8 mouse cellular contexts compared by ENCODE assay signal in the genomic region with DNA sequence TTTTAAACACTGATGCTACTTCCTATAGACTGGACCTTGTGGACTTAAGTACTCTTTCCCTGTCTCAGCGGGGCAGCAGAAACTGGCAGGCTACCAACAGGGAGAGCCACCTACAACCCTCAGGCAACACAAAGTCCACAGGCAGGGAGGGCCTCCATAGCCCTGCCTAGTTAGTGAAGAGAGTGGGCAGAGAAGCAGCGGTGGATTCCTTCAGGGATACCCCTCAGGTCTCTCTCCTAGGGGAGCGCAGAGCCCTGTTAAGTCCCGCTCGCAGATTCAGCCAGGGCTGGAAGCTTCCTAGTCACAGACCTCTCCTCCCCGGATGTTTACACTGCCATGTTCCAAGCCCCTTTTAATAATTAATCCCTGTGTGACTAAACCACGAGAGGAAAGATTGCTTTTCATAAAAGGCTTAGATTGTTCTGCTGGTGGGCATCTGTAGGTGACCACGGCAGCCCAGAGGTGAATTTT.
DNase-seq lines count a peak whose midpoint lies in the region; ATAC-seq lines count a peak whose summit lies in the region.

No protein-coding gene starts in this region.

- peak; percentile 39 for ATAC-seq in forebrain, embryonic 15.5 days (replicated peaks)
- ATAC-seq in lung, embryonic 16.5 days (ENCODE audit: low read depth): peak; percentile 58
- no peak for ATAC-seq in megakaryocyte-erythroid progenitor cell, adult 5-6 weeks (replicated peaks; ENCODE audit: low FRiP score, low TSS enrichment, poor library complexity, severe bottlenecking)

- no peaks in the 10 kb centered on the region for H3K27me3 ChIP-seq in forebrain, embryonic 15.5 days
- no peaks in the 10 kb centered on the region for H3K27me3 ChIP-seq in lung, embryonic 16.5 days (ENCODE audit: control insufficient read depth, insufficient read depth, low read depth, low read length)

- H3K27ac ChIP-seq in forebrain, embryonic 15.5 days (replicated peaks): peak overlapping the region; percentile 44
- H3K27ac ChIP-seq in lung, embryonic 16.5 days (ENCODE audit: low read length): peak overlapping the region; percentile 68

- no peak overlapping the region for H3K4me3 ChIP-seq in forebrain, embryonic 15.5 days
- peak overlapping the region; percentile 18 for H3K4me3 ChIP-seq in lung, embryonic 16.5 days (ENCODE audit: low read length)

- intact Hi-C loops in left cerebral cortex, postnatal 4 days (cut with DNase I): no loop called here

- peak; percentile 40 for DNase-seq in left cerebral cortex, postnatal 4 days
- DNase-seq in left cerebral cortex, adult 8-10 months (ENCODE audit: low spot score in 2 of 2): no peak
- peak; percentile 88 for DNase-seq in kidney, adult 11 months
- no peak for DNase-seq in right cerebral cortex, postnatal 14 days
- DNase-seq in adipocyte (ENCODE audit: low spot score): no peak

- H3K4me2 ChIP-seq in forebrain, embryonic 15.5 days (replicated peaks): peak overlapping the region; percentile 19; the same call in 1 of the 2 replicates
- peak overlapping the region; percentile 47 for H3K4me2 ChIP-seq in lung, embryonic 16.5 days (ENCODE audit: low read depth, low read length)

- H3K36me3 ChIP-seq in forebrain, embryonic 15.5 days: no peaks in the 10 kb centered on the region
- H3K36me3 ChIP-seq in lung, embryonic 16.5 days (ENCODE audit: control insufficient read depth, insufficient read depth, low read length): no peaks in the 10 kb centered on the region

- peaks cover 31% of the 10 kb centered on the region for H3K4me1 ChIP-seq in forebrain, embryonic 15.5 days
- peaks cover 51% of the 10 kb centered on the region for H3K4me1 ChIP-seq in lung, embryonic 16.5 days (replicated peaks; ENCODE audit: control insufficient read depth, insufficient read depth, low read length)

- 0 out of 2 replicates have a peak overlapping the region, but pooled peaks have one; percentile 1 for H3K9ac ChIP-seq in forebrain, embryonic 15.5 days (replicated peaks)
- H3K9ac ChIP-seq in lung, embryonic 16.5 days (ENCODE audit: low read length): peak overlapping the region; percentile 56

- no peaks in the 10 kb centered on the region for H3K9me3 ChIP-seq in forebrain, embryonic 15.5 days
- H3K9me3 ChIP-seq in lung, embryonic 16.5 days (ENCODE audit: control insufficient read depth, low read length): no peaks in the 10 kb centered on the region

- 27% methylated on average over 8 of the region's 8 CpGs for WGBS in forebrain, embryonic 15.5 days
- 11% methylated on average over 8 of the region's 8 CpGs for WGBS in lung, embryonic 16.5 days

Comparison
In these comparisons a context has a peak if more than half of its experiments do, and no peak if none do; other contexts are left out.
1. DNase-seq: peak in left cerebral cortex, postnatal 4 days (single experiment) and kidney, adult 11 months (single experiment); none in left cerebral cortex, adult 8-10 months (0 of 2), right cerebral cortex, postnatal 14 days (single experiment) and adipocyte (single experiment).